Mouse (Mus musculus): Measurements from ENCODE around the gene Mtg2. TPM values are rescaled to one million over a fixed set of nuclear protein-coding genes. Genes with fewer than 3 reads are reported as not detected.

Mtg2 gene
- polyA plus RNA-seq, 1 experiment from 2014 or later: 19.8 TPM

DNA sequence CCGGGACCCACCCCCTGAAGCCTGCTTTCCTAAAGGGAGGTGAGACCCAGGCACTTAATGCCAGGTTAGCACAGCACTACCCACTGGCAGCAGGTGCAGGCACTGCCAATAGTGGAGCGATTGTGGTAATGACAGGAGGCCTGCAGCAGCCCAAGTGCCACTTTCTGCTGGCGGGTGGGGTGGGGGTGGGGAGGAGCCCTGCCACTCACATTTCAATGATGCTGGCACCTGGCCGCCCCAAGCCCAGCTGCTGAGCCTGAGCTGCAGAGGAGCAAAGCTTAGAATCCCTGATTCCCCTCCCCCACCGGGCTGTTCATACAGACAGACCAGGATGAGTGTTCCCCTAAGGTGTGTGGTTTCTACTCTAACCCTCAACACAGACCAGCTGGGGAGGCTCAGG lies 25.3 kb downstream of the Mtg2 start:
- Histone ChIP-seq H3K4me3 (ENCODE audit: low read depth, low read length) (no peak overlapping the region), H3K4me2 (ENCODE audit: low read depth, low read length) (no peak overlapping the region), H3K9ac (ENCODE audit: low read depth, low read length) (no peak overlapping the region), H3K4me1 (ENCODE audit: control insufficient read depth, insufficient read depth, low read length) (no peaks in the 10 kb centered on the region), H3K27me3 (replicated peaks; ENCODE audit: control insufficient read depth, insufficient read depth, low read length) (peaks cover 32% of the 10 kb centered on the region), H3K27ac (replicated peaks; ENCODE audit: low read depth, low read length) (no peak overlapping the region), H3K9me3 (ENCODE audit: control insufficient read depth, low read length) (no peaks in the 10 kb centered on the region), H3K36me3 (ENCODE audit: control insufficient read depth, insufficient read depth, low read length) (no peaks in the 10 kb centered on the region)
- DNase-seq (ENCODE audit: low spot score): peak; percentile 59
- peak; percentile 87 for ATAC-seq (ENCODE audit: low read depth)
- 35% methylated on average over 4 of the region's 5 CpGs for WGBS

DNA sequence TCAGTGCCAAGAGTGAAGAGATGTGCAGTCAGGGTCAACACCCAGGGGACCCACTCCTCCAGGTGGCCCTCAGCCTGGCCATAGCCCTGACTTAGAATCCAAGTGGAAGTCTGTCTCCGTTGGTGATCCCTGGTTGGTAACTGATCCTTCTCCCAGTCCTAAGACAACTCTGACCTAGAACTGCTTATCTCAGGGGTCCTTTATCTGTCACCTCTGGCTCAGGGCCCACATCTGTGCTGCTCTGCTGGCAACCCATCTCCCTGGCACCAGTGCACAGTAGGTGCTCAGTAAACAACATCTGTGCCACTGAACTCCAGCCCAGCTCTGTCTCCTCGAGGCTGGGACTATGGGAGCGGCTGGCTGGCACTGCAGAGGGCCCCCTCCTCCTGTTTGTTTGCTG lies 27.2 kb downstream of the Mtg2 start:
- Histone ChIP-seq H3K9ac (ENCODE audit: low read depth, low read length) (no peak overlapping the region), H3K4me3 (ENCODE audit: low read depth, low read length) (no peak overlapping the region), H3K4me1 (ENCODE audit: control insufficient read depth, insufficient read depth, low read length) (no peaks in the 10 kb centered on the region), H3K27ac (replicated peaks; ENCODE audit: low read depth, low read length) (no peak overlapping the region), H3K4me2 (ENCODE audit: low read depth, low read length) (no peak overlapping the region), H3K27me3 (replicated peaks; ENCODE audit: control insufficient read depth, insufficient read depth, low read length) (peaks cover 51% of the 10 kb centered on the region), H3K36me3 (ENCODE audit: control insufficient read depth, insufficient read depth, low read length) (no peaks in the 10 kb centered on the region), H3K9me3 (ENCODE audit: control insufficient read depth, low read length) (no peaks in the 10 kb centered on the region)
- no peak for ATAC-seq (ENCODE audit: low read depth)
- no peak for DNase-seq (ENCODE audit: low spot score)
- 39% methylated on average over 3 of the region's 3 CpGs for WGBS

DNA sequence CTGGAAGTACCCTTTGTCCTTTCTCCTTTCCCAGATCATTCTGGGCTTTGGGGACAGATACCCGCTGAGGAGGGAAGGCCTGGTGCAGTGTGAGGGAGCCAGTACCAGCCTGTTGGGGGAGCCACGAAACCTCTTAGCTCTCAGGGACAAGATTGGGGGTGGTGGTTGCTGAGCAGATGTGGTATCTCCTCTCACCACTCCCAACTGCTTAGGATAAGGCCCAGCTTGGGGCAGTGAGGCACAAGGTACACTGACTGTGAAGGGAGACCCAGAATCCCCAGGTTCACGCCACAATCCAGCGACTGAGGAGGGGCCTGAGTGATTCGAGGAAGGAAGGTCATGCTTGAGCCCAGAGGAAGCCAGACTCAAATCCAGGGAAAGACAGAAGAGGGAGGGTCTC lies 27.8 kb downstream of the Mtg2 start:
- no peaks in the 10 kb centered on the region for H3K36me3 ChIP-seq (ENCODE audit: control insufficient read depth, insufficient read depth, low read length)
- H3K4me2 ChIP-seq (ENCODE audit: low read depth, low read length): no peak overlapping the region
- peaks cover 56% of the 10 kb centered on the region for H3K27me3 ChIP-seq (replicated peaks; ENCODE audit: control insufficient read depth, insufficient read depth, low read length)
- no peaks in the 10 kb centered on the region for H3K4me1 ChIP-seq (ENCODE audit: control insufficient read depth, insufficient read depth, low read length)
- no peak for DNase-seq (ENCODE audit: low spot score)
- no peaks in the 10 kb centered on the region for H3K9me3 ChIP-seq (ENCODE audit: control insufficient read depth, low read length)
- no peak overlapping the region for H3K9ac ChIP-seq (ENCODE audit: low read depth, low read length)
- H3K4me3 ChIP-seq (ENCODE audit: low read depth, low read length): no peak overlapping the region
- no peak for ATAC-seq (ENCODE audit: low read depth)
- 40% methylated on average over 5 of the region's 5 CpGs for WGBS
- H3K27ac ChIP-seq (replicated peaks; ENCODE audit: low read depth, low read length): no peak overlapping the region

DNA sequence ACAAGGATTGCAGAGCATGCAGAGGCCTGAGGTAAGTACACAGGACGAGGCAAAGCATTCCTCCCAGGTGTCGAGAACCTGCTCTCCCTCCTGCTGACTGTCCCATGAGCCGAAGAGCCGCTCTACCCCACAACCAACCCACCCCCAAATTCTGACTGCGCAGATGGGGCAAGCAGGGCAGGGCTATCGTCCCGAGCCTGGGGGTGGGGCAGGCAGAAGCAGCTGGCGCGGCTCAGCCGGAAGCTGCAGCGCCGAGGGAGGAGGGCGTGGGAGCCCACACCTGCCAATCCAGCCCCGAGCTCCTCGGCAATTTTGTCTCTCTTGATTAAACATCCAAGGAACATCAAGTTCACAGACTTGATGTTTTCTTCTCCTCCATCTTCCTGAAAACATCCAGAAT lies 29.1 kb downstream of the Mtg2 start:
- Histone ChIP-seq H3K9ac (ENCODE audit: low read depth, low read length) (no peak overlapping the region), H3K4me1 (ENCODE audit: control insufficient read depth, insufficient read depth, low read length) (peaks cover 8% of the 10 kb centered on the region; the same call in 1 of the 2 replicates), H3K4me3 (ENCODE audit: low read depth, low read length) (no peak overlapping the region), H3K36me3 (ENCODE audit: control insufficient read depth, insufficient read depth, low read length) (no peaks in the 10 kb centered on the region), H3K27me3 (replicated peaks; ENCODE audit: control insufficient read depth, insufficient read depth, low read length) (peaks cover 70% of the 10 kb centered on the region), H3K9me3 (ENCODE audit: control insufficient read depth, low read length) (no peaks in the 10 kb centered on the region), H3K27ac (replicated peaks; ENCODE audit: low read depth, low read length) (no peak overlapping the region), H3K4me2 (ENCODE audit: low read depth, low read length) (peak overlapping the region; percentile 33; the same call in 1 of the 2 replicates)
- 13% methylated on average over 14 of the region's 15 CpGs for WGBS
- no peak for DNase-seq (ENCODE audit: low spot score)
- no peak for ATAC-seq (ENCODE audit: low read depth)

DNA sequence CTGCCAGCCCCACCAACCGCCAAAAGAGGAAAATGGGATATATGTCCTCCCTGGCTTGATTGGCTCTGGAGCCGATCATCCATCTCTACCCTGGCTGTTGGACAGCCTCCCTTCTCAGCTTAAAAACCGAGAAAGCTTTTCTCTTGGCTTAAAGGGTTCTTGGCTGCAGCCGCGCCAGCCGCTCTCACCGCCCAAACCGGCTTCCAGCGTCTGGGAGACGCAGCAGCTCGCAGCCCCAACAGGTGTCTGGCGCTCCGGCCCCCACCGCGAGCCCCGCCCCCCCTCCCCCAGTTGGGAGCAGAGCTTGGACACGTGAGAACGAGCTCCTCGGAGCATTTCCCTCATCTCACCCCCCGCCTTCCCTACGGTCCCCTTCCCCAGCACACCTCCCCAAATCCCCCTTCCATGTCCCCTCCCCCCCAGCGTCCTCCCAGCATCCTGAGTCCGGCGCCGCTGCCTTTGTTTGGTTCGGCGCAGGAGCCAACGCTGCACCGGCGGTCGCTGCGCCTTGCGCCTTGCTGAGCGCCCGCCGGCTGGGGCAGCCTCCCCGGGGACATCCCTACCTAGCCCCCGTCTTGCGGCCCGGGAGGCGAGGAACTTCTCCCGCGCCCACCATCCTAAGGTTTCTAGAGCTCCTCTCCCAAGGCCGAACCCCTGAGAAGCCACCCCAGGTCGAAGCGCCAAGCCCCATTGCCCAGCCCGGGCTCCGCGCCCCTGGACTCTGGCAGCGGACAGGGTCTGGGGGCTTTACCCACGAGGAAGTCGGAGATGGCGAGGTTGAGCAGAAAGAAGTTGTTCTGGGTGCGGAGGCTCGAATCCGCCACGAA lies 33.0 kb downstream of the Mtg2 start:
- peak overlapping the region; percentile 48 for H3K4me3 ChIP-seq (ENCODE audit: low read depth, low read length)
- H3K4me2 ChIP-seq (ENCODE audit: low read depth, low read length): peak overlapping the region; percentile 96
- H3K9ac ChIP-seq (ENCODE audit: low read depth, low read length): no peak overlapping the region
- H3K4me1 ChIP-seq (ENCODE audit: control insufficient read depth, insufficient read depth, low read length): peaks cover 12% of the 10 kb centered on the region; the same call in 1 of the 2 replicates
- no peaks in the 10 kb centered on the region for H3K36me3 ChIP-seq (ENCODE audit: control insufficient read depth, insufficient read depth, low read length)
- H3K27me3 ChIP-seq (replicated peaks; ENCODE audit: control insufficient read depth, insufficient read depth, low read length): peaks cover 76% of the 10 kb centered on the region
- DNase-seq (ENCODE audit: low spot score): no peak
- 2% methylated on average over 34 of the region's 57 CpGs for WGBS
- no peak for ATAC-seq (ENCODE audit: low read depth)
- no peaks in the 10 kb centered on the region for H3K9me3 ChIP-seq (ENCODE audit: control insufficient read depth, low read length)
- H3K27ac ChIP-seq (replicated peaks; ENCODE audit: low read depth, low read length): no peak overlapping the region

DNA sequence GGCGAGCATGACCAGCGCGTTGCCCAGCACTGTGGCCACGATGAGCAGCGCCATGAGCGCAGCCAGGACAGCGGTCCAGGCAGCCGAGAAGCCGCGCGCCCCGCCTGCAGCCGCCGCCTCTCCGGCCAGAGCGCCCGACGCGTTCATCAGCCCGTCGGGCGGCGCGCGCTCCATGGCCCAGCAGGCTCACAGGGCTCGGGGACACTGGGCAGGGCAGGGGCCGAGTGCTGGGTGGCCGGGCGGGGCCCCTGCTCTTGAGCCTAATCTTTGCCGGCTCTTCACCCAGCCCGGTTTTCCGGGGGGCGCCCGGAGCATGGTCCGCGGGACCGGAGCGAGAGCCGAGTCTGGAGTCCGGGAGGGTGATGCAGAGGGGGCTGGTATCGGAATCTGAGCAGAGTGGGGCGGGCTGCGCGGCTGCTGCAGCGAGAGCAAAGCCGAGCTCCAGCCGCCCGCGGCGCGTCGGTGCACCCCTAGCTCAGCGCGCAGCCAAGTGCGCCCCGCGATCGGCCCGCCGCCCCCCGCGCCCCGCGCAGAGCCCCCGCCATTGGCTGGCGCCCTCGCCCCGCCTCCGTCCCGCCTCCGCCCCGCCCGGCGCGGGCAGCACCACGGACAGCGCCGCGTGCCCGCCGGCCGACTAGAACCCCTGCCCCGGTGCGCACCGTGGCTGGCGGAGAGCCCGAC lies 33.7 kb downstream of the Mtg2 start, which contains the start of gene Hrh3:
TSS of gene Hrh3 (minus strand) at position 511 of the 681 bp plus-strand sequence.
- Histone ChIP-seq H3K27me3 (replicated peaks; ENCODE audit: control insufficient read depth, insufficient read depth, low read length) (peaks cover 69% of the 10 kb centered on the region), H3K4me1 (ENCODE audit: control insufficient read depth, insufficient read depth, low read length) (peaks cover 12% of the 10 kb centered on the region; the same call in 1 of the 2 replicates), H3K36me3 (ENCODE audit: control insufficient read depth, insufficient read depth, low read length) (no peaks in the 10 kb centered on the region), H3K9me3 (ENCODE audit: control insufficient read depth, low read length) (no peaks in the 10 kb centered on the region), H3K9ac (ENCODE audit: low read depth, low read length) (no peak within 1 kb of the TSS), H3K4me3 (ENCODE audit: low read depth, low read length) (peak within 1 kb of the TSS; percentile 48), H3K4me2 (ENCODE audit: low read depth, low read length) (peak within 1 kb of the TSS; percentile 96), H3K27ac (replicated peaks; ENCODE audit: low read depth, low read length) (no peak within 1 kb of the TSS)
- ATAC-seq (ENCODE audit: low read depth) (peak; percentile 91), DNase-seq (ENCODE audit: low spot score) (peak; percentile 79)
- WGBS: 0% methylated on average over 12 of the region's 87 CpGs

DNA sequence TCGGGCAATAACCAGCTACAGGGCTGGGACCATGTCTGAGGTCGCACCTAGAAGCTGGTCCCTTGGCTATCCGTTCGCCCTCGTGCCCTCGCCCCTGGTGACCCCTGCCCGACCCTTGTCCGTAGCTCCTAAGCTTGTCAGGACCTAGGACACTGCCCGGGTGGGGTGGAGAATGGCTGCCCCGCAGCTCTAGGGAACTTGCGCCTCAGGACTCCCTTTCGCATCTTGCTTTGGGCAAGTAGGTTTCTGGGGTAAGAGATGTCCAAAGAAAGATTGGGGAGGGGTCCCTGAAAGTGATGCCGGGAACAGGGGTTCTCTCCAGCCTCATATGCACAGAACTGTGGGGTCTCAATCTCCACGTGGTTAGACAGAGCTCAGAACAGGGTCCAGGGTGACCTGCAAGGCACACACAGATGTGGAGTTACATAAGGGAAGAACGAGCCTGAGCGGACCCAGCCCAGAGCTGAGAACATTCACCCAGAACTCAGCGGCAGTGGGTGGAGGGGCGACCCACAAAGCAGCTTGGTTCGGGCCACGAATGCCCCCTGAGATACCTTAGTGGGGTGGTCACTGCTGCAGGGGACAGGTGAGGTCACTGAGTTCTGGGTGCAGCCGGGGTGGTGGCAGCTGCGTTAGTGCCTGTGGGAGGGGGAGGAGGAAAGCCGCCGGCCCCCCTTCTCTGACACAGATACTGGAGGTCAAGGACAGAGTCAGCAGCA lies 34.4 kb downstream of the Mtg2 start:
- H3K4me1 ChIP-seq (ENCODE audit: control insufficient read depth, insufficient read depth, low read length): peaks cover 12% of the 10 kb centered on the region; the same call in 1 of the 2 replicates
- WGBS: 8% methylated on average over 21 of the region's 24 CpGs
- H3K36me3 ChIP-seq (ENCODE audit: control insufficient read depth, insufficient read depth, low read length): no peaks in the 10 kb centered on the region

DNA sequence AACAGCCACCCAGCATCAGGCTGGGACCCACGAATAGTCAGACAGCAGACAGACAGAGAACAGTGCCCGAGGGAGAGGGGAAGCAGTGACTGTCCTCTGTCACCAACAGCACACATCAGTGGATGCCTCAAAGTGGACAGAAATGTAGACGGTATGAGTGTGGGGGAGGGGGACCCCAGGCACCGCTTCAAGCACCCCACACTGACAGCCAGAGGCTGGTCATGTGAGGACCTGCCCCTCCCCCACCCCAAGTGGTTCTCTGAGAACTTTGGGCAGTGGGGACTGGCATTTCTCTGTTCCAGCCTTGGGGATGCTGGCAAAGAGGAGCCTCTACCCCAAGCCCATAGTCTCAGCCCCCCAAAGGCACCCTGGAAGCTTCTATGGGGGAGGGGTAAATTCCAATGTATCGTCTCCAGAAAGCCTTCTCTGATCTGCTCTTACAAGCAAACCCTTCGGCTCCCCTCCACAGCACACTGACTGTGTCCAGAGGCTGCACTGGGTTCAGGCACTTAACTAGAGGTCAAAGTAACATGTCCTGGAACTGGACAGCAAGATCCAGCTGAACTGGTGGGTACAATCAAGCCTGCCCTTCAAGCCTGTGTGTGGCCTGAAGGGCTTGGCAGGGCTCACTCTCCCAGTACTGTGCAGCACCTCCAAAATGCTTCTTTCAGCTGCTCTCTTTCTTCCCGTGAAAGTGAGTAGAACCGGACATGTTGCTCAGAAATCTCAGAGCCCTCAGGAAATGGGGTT lies 35.2 kb downstream of the Mtg2 start:
- Histone ChIP-seq H3K36me3 (ENCODE audit: control insufficient read depth, insufficient read depth, low read length) (no peaks in the 10 kb centered on the region), H3K4me3 (ENCODE audit: low read depth, low read length) (no peak overlapping the region), H3K4me2 (ENCODE audit: low read depth, low read length) (no peak overlapping the region), H3K9me3 (ENCODE audit: control insufficient read depth, low read length) (no peaks in the 10 kb centered on the region), H3K9ac (ENCODE audit: low read depth, low read length) (no peak overlapping the region), H3K27me3 (replicated peaks; ENCODE audit: control insufficient read depth, insufficient read depth, low read length) (peaks cover 54% of the 10 kb centered on the region), H3K27ac (replicated peaks; ENCODE audit: low read depth, low read length) (no peak overlapping the region), H3K4me1 (ENCODE audit: control insufficient read depth, insufficient read depth, low read length) (peaks cover 12% of the 10 kb centered on the region; the same call in 1 of the 2 replicates)
- 23% methylated on average over 8 of the region's 8 CpGs for WGBS
- no peak for DNase-seq (ENCODE audit: low spot score)
- no peak for ATAC-seq (ENCODE audit: low read depth)

More for the DNA sequence above, 34.4 kb downstream of the Mtg2 start:
- H3K27me3 ChIP-seq (replicated peaks; ENCODE audit: control insufficient read depth, insufficient read depth, low read length): peaks cover 62% of the 10 kb centered on the region
- no peak overlapping the region for H3K9ac ChIP-seq (ENCODE audit: low read depth, low read length)
- peak overlapping the region; percentile 48 for H3K4me3 ChIP-seq (ENCODE audit: low read depth, low read length)
- DNase-seq (ENCODE audit: low spot score) (no peak), ATAC-seq (ENCODE audit: low read depth) (no peak)
- no peak overlapping the region for H3K27ac ChIP-seq (replicated peaks; ENCODE audit: low read depth, low read length)
- H3K9me3 ChIP-seq (ENCODE audit: control insufficient read depth, low read length): no peaks in the 10 kb centered on the region
- H3K4me2 ChIP-seq (ENCODE audit: low read depth, low read length): peak overlapping the region; percentile 96
